Mouse (Mus musculus) CD4-positive, CD25-positive, alpha-beta regulatory T cell (primary cell): ENCODE measurements around the gene Abracl. TPM values are rescaled to one million over a fixed set of nuclear protein-coding genes. Genes with fewer than 3 reads are reported as not detected.

ENCODE experiments used
- polyA plus RNA-seq: library from polyadenylated mRNA; unstranded; fragments of 100-300 nt; shearing (Covaris generic); gene quantifications from one replicate; pipeline ENCODE4 v1.2.1, GENCODE M21; 2017

Abracl gene
- polyA plus RNA-seq = 328 TPM

GRCm38 (mm10) chr10:18022741-18023347 lies at the start of gene Abracl:
Gene Abracl (minus strand): TSS chr10:18023288.

GRCm38 (mm10) chr10:18055696-18056390 lies 32.8 kb upstream of the Abracl start, which contains the start of gene Reps1:
Gene Reps1 (plus strand): TSS chr10:18055861.

Other genes with a start within 250 kb of the Abracl start
- gene Txlnb, start 227.1 kb downstream of the Abracl start, polyA plus RNA-seq = 0.63 TPM
- 120 TPM for gene Heca, start 75.2 kb downstream of the Abracl start, polyA plus RNA-seq
- 125 TPM for gene Reps1, start 32.6 kb upstream of the Abracl start, polyA plus RNA-seq
- 1.3 TPM for gene Ect2l, start 187.6 kb upstream of the Abracl start, polyA plus RNA-seq
- gene Ccdc28a, start 211.7 kb upstream of the Abracl start, polyA plus RNA-seq = 47.8 TPM